Mouse (Mus musculus) hindbrain, embryonic 10.5 days (tissue): Measurements from ENCODE around the gene Azgp1. TPM values are rescaled to one million over a fixed set of nuclear protein-coding genes. Genes with fewer than 3 reads are reported as not detected.
"Not testable (repeated sequence)": the region's sequence is repeated elsewhere in the genome, so short reads cannot be mapped to it uniquely, and the experiment has no call there.

Source experiments
- DNase-seq: peaks from one replicate; pipeline ENCODE4 v3.0.0-alpha.2; 2017; ENCODE audit warnings: low spot score
- H3K27ac ChIP-seq: fragments of 300-500 bp; sonication (generic); 2 replicates; pipeline ENCODE4 v1.5.1; 2016; ENCODE audit warnings: mild to moderate bottlenecking, moderate library complexity
- H3K27me3 ChIP-seq: fragments of 300-500 bp; sonication (generic); 2 replicates; pipeline ENCODE4 v1.6.1; 2016; ENCODE audit warnings: mild to moderate bottlenecking; ENCODE audit not compliant: poor library complexity, insufficient read depth, severe bottlenecking
- H3K36me3 ChIP-seq: fragments of 300-500 bp; sonication (generic); 2 replicates; pipeline ENCODE4 v1.6.1; 2016; ENCODE audit warnings: mild to moderate bottlenecking, moderate library complexity
- H3K4me1 ChIP-seq: fragments of 300-500 bp; sonication (generic); replicated peaks from 2 replicates; pipeline ENCODE4 v1.6.1; 2016; ENCODE audit warnings: mild to moderate bottlenecking
- H3K4me3 ChIP-seq: fragments of 300-500 bp; sonication (generic); 2 replicates; pipeline ENCODE4 v1.5.1; 2016; ENCODE audit warnings: mild to moderate bottlenecking, moderate library complexity
- H3K9me3 ChIP-seq: fragments of 300-500 bp; sonication (generic); 2 replicates; pipeline ENCODE4 v1.6.1; 2016; ENCODE audit warnings: mild to moderate bottlenecking, moderate library complexity
- WGBS: fragments of 180-500 bp; shearing (Covaris S2); methylation state at CpG from one replicate; pipeline ENCODE4 v1.1.7; 2016; 5-methylcytosine and 5-hydroxymethylcytosine counted together
- polyA plus RNA-seq: library from polyadenylated mRNA; unstranded; fragments of >200 nt; fragmentation: Nextera tagmentation; extraction: Ambion mirVana; gene quantifications from 2 replicates; pipeline ENCODE4 v1.2.1, GENCODE M21; 2016

Azgp1 gene
- polyA plus RNA-seq, 1 experiment from 2014 or later, result not detected

GRCm38 (mm10) chr5:137975434-137975833 is 5.9 kb upstream of the Azgp1 start:
- H3K4me3 ChIP-seq, result no peak overlapping the region
- DNase-seq, result no peak
- H3K4me1 ChIP-seq, result no peaks in the 10 kb centered on the region
- H3K36me3 ChIP-seq, result no peaks in the 10 kb centered on the region
- 52% methylated on average over 1 of the region's 1 CpGs for WGBS
- no peaks in the 10 kb centered on the region for H3K9me3 ChIP-seq
- no peaks in the 10 kb centered on the region for H3K27me3 ChIP-seq
- no peak overlapping the region for H3K27ac ChIP-seq

- 49% methylated on average over 1 of the region's 1 CpGs for whole genome bisulfite sequencing
- Histone ChIP-seq H3K9me3 (no peaks in the 10 kb centered on the region), H3K27me3 (no peaks in the 10 kb centered on the region), H3K4me3 (no peak overlapping the region), H3K4me1 (no peaks in the 10 kb centered on the region), H3K27ac (no peak overlapping the region), H3K36me3 (no peaks in the 10 kb centered on the region)
- no peak for DNase-seq
These were observed 4.0 kb upstream of the Azgp1 start for GRCm38 (mm10) chr5:137977291-137977690.

GRCm38 (mm10) chr5:137979081-137979480 is 2.2 kb upstream of the Azgp1 start:
- Histone ChIP-seq H3K4me3 (no peak overlapping the region), H3K36me3 (no peaks in the 10 kb centered on the region), H3K9me3 (0 out of 2 replicates have a peak, but pooled peaks cover 3% of the 10 kb centered on the region), H3K27ac (no peak overlapping the region), H3K27me3 (no peaks in the 10 kb centered on the region), H3K4me1 (no peaks in the 10 kb centered on the region)
- 81% methylated on average over 2 of the region's 2 CpGs for WGBS
- DNase-seq, result no peak

- Histone ChIP-seq H3K9me3 (0 out of 2 replicates have a peak, but pooled peaks cover 3% of the 10 kb centered on the region), H3K4me1 (no peaks in the 10 kb centered on the region), H3K27me3 (no peaks in the 10 kb centered on the region), H3K27ac (no peak overlapping the region), H3K36me3 (no peaks in the 10 kb centered on the region), H3K4me3 (no peak overlapping the region)
- 84% methylated on average over 1 of the region's 1 CpGs for WGBS
- no peak for DNase-seq
These were observed 5.0 kb downstream of the Azgp1 start for GRCm38 (mm10) chr5:137986351-137986750.

GRCm38 (mm10) chr5:138009437-138009836 is 28.1 kb downstream of the Azgp1 start:
- no peaks in the 10 kb centered on the region for H3K36me3 ChIP-seq
- H3K4me3 ChIP-seq, result no peak overlapping the region
- no peaks in the 10 kb centered on the region for H3K27me3 ChIP-seq
- peaks cover 5% of the 10 kb centered on the region; the same call in 1 of the 2 replicates for H3K9me3 ChIP-seq
- H3K27ac ChIP-seq, result no peak overlapping the region
- 92% methylated on average over 5 of the region's 5 CpGs for WGBS
- H3K4me1 ChIP-seq, result no peaks in the 10 kb centered on the region
- no peak for DNase-seq

GRCm38 (mm10) chr5:138012382-138012781 is 31.1 kb downstream of the Azgp1 start:
- no peak for DNase-seq
- Histone ChIP-seq H3K4me1 (0 out of 2 replicates have a peak, but pooled peaks cover 4% of the 10 kb centered on the region), H3K36me3 (no peaks in the 10 kb centered on the region), H3K9me3 (no peaks in the 10 kb centered on the region), H3K27me3 (no peaks in the 10 kb centered on the region), H3K27ac (no peak overlapping the region), H3K4me3 (no peak overlapping the region)
- 92% methylated on average over 5 of the region's 5 CpGs for WGBS

- no peak overlapping the region for H3K27ac ChIP-seq
- no peak overlapping the region for H3K4me3 ChIP-seq
- no peaks in the 10 kb centered on the region for H3K27me3 ChIP-seq
- H3K4me1 ChIP-seq, result 0 out of 2 replicates have a peak, but pooled peaks cover 4% of the 10 kb centered on the region
- 85% methylated on average over 2 of the region's 2 CpGs for WGBS
- no peaks in the 10 kb centered on the region for H3K9me3 ChIP-seq
- no peaks in the 10 kb centered on the region for H3K36me3 ChIP-seq
- DNase-seq, result no peak
These were observed 35.2 kb downstream of the Azgp1 start for GRCm38 (mm10) chr5:138016530-138016929.

- DNase-seq, result no peak
- no peak overlapping the region for H3K4me3 ChIP-seq
- H3K4me1 ChIP-seq, result 0 out of 2 replicates have a peak, but pooled peaks cover 4% of the 10 kb centered on the region
- H3K27ac ChIP-seq, result no peak overlapping the region
- H3K9me3 ChIP-seq, result no peaks in the 10 kb centered on the region
- H3K36me3 ChIP-seq, result no peaks in the 10 kb centered on the region
- no peaks in the 10 kb centered on the region for H3K27me3 ChIP-seq
These were observed 35.7 kb downstream of the Azgp1 start for GRCm38 (mm10) chr5:138016997-138017396.

GRCm38 (mm10) chr5:138019577-138019976 is 38.3 kb downstream of the Azgp1 start:
- not testable (repeated sequence) for H3K27ac ChIP-seq, H3K4me1 ChIP-seq, H3K27me3 ChIP-seq, DNase-seq, H3K9me3 ChIP-seq, H3K36me3 ChIP-seq, H3K4me3 ChIP-seq
- 92% methylated on average over 4 of the region's 4 CpGs for WGBS

- DNase-seq, result not testable (repeated sequence)
These were observed 39.7 kb downstream of the Azgp1 start, which contains the start of the genes Smok3a and Smok3b for GRCm38 (mm10) chr5:138020961-138021479. Gene Smok3a, plus strand, starts transcription at chr5:138021261. Gene Smok3b, plus strand, starts transcription at chr5:138021429.

More at GRCm38 (mm10) chr5:138020961-138021479, 39.7 kb downstream of the Azgp1 start, which contains the start of the genes Smok3a and Smok3b:
- not testable (repeated sequence) for H3K4me3 ChIP-seq, H3K27me3 ChIP-seq, H3K4me1 ChIP-seq, H3K36me3 ChIP-seq, H3K9me3 ChIP-seq, H3K27ac ChIP-seq
- WGBS, result 92% methylated on average over 4 of the region's 7 CpGs

Other genes starting within 250 kb of the Azgp1 start
- 4.7 and 9.5 TPM in 2 replicates for gene Nyap1, start 239.9 kb upstream of the Azgp1 start, polyA plus RNA-seq
- gene Tsc22d4, start 235.8 kb upstream of the Azgp1 start, polyA plus RNA-seq, result 82.5 and 86.0 TPM in 2 replicates
- gene Ppp1r35, start 202.7 kb upstream of the Azgp1 start, polyA plus RNA-seq, result 51.4 and 78.3 TPM in 2 replicates
- gene Mepce, start 193.9 kb upstream of the Azgp1 start, polyA plus RNA-seq, result 12.6 TPM in 2 replicates
- 11.9 and 13.9 TPM in 2 replicates for gene Zcwpw1, start 193.7 kb upstream of the Azgp1 start, polyA plus RNA-seq
- 0.21 and 0.29 TPM in 2 replicates for gene Pilra, start 145.2 kb upstream of the Azgp1 start, polyA plus RNA-seq
- not detected in 2 replicates for gene Pilrb1, start 123.4 kb upstream of the Azgp1 start, polyA plus RNA-seq
- 0.37 TPM in 1 of 2 replicates, not detected in the other for gene Pilrb2, start 109.7 kb upstream of the Azgp1 start, polyA plus RNA-seq
- gene Cyp3a13, start 59.9 kb upstream of the Azgp1 start, polyA plus RNA-seq, result not detected in 2 replicates
- 0.10 and 0.30 TPM in 2 replicates for gene Gjc3, start 18.4 kb upstream of the Azgp1 start, polyA plus RNA-seq
- gene Smok3a, start 39.7 kb downstream of the Azgp1 start, polyA plus RNA-seq, result not detected in 2 replicates
- gene Smok3b, start 39.9 kb downstream of the Azgp1 start, polyA plus RNA-seq, result not detected in 2 replicates
- gene Smok3c, start 71.7 kb downstream of the Azgp1 start, polyA plus RNA-seq, result not detected in 2 replicates
- 24.5 and 26.3 TPM in 2 replicates for gene Zkscan1, start 103.6 kb downstream of the Azgp1 start, polyA plus RNA-seq
- 105 and 109 TPM in 2 replicates for gene Zscan21, start 135.4 kb downstream of the Azgp1 start, polyA plus RNA-seq
- 38.9 and 42.4 TPM in 2 replicates for gene Zfp113, start 174.2 kb downstream of the Azgp1 start, polyA plus RNA-seq
- gene Cops6, start 179.6 kb downstream of the Azgp1 start, polyA plus RNA-seq, result 354 and 372 TPM in 2 replicates
- 26.2 and 29.7 TPM in 2 replicates for gene Ap4m1, start 190.5 kb downstream of the Azgp1 start, polyA plus RNA-seq
- 324 and 361 TPM in 2 replicates for gene Mcm7, start 190.9 kb downstream of the Azgp1 start, polyA plus RNA-seq
- 128 and 136 TPM in 2 replicates for gene Taf6, start 205.9 kb downstream of the Azgp1 start, polyA plus RNA-seq
- 50.7 and 52.2 TPM in 2 replicates for gene Cnpy4, start 206.0 kb downstream of the Azgp1 start, polyA plus RNA-seq
- gene Mblac1, start 212.8 kb downstream of the Azgp1 start, polyA plus RNA-seq, result 8.8 and 11.8 TPM in 2 replicates
- gene Nxpe5, start 244.4 kb downstream of the Azgp1 start, polyA plus RNA-seq, result not detected in 2 replicates